Mouse (Mus musculus): ENCODE data around the gene Abcc8.
"Not testable (repeated sequence)": the region's sequence is repeated elsewhere in the genome, so short reads cannot be mapped to it uniquely, and the experiment has no call there.

Abcc8 gene

GRCm38 (mm10) chr7:46168980-46169379 lies 10.9 kb downstream of the Abcc8 start:
- not testable (repeated sequence) for DNase-seq (ENCODE audit: low read depth, low spot score); H3K27me3 ChIP-seq (ENCODE audit: control insufficient read depth, insufficient read depth, low read length, poor library complexity, severe bottlenecking); H3K36me3 ChIP-seq (ENCODE audit: control insufficient read depth, insufficient read depth, low read length, poor library complexity, severe bottlenecking)

DNA sequence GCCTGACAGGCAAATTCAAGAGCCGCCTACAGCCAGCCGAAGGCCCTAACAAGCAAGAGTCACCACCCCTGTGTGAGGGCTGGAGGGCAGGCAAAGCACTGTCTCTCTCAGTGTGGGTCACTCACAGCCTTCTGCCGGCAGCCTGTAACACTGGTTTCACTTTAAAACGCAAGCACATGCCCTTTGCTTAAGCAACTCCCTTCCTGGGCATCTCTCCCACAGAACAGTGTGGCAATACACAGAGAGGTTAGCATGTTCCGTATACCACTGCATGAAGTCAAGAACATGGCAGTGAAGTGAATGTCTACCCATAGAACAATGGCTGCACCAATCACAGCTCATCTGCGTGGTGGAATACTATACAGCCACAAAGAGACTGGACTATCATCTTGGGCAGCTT lies 11.4 kb downstream of the Abcc8 start:
- no peak for DNase-seq (ENCODE audit: low read depth, low spot score)
- Histone ChIP-seq H3K36me3 (ENCODE audit: control insufficient read depth, insufficient read depth, low read length, poor library complexity, severe bottlenecking) (no peaks in the 10 kb centered on the region), H3K27me3 (ENCODE audit: control insufficient read depth, insufficient read depth, low read length, poor library complexity, severe bottlenecking) (no peaks in the 10 kb centered on the region)

- DNase-seq (ENCODE audit: low read depth, low spot score): no peak
- no peaks in the 10 kb centered on the region for H3K36me3 ChIP-seq (ENCODE audit: control insufficient read depth, insufficient read depth, low read length, poor library complexity, severe bottlenecking)
- no peaks in the 10 kb centered on the region for H3K27me3 ChIP-seq (ENCODE audit: control insufficient read depth, insufficient read depth, low read length, poor library complexity, severe bottlenecking)
Observed at GRCm38 (mm10) chr7:46167901-46168300, 11.9 kb downstream of the Abcc8 start.

DNA sequence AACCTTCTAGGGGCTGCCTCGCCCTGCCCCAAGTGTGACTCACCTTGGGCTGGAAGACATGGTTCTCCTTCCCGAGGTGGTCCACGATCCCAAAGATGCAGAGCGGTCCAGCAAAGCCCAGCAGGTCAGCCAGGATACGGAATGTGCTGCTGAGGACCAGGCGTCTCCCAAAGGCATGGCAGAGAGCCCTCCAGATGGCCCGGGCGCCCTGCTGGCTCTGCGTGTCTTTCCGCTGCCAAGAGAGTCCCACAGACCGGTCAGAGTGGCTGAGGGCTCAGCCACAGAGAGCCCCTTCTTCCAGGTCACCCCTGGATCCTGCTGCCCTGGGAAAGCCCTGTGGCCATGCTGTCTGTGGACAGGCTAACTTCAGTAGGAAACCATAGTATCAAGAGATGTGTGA lies 14.0 kb downstream of the Abcc8 start:
- Histone ChIP-seq H3K36me3 (ENCODE audit: control insufficient read depth, insufficient read depth, low read length, poor library complexity, severe bottlenecking) (no peaks in the 10 kb centered on the region), H3K27me3 (ENCODE audit: control insufficient read depth, insufficient read depth, low read length, poor library complexity, severe bottlenecking) (no peaks in the 10 kb centered on the region)
- no peak for DNase-seq (ENCODE audit: low read depth, low spot score)

- H3K27me3 ChIP-seq (ENCODE audit: control insufficient read depth, insufficient read depth, low read length, poor library complexity, severe bottlenecking): no peaks in the 10 kb centered on the region
- no peak for DNase-seq (ENCODE audit: low read depth, low spot score)
- no peaks in the 10 kb centered on the region for H3K36me3 ChIP-seq (ENCODE audit: control insufficient read depth, insufficient read depth, low read length, poor library complexity, severe bottlenecking)
Observed at GRCm38 (mm10) chr7:46162731-46163130, 17.1 kb downstream of the Abcc8 start.

- no peaks in the 10 kb centered on the region for H3K36me3 ChIP-seq (ENCODE audit: control insufficient read depth, insufficient read depth, low read length, poor library complexity, severe bottlenecking)
- no peaks in the 10 kb centered on the region for H3K27me3 ChIP-seq (ENCODE audit: control insufficient read depth, insufficient read depth, low read length, poor library complexity, severe bottlenecking)
- DNase-seq (ENCODE audit: low read depth, low spot score): no peak
Observed at GRCm38 (mm10) chr7:46162132-46162727, 17.6 kb downstream of the Abcc8 start.

DNA sequence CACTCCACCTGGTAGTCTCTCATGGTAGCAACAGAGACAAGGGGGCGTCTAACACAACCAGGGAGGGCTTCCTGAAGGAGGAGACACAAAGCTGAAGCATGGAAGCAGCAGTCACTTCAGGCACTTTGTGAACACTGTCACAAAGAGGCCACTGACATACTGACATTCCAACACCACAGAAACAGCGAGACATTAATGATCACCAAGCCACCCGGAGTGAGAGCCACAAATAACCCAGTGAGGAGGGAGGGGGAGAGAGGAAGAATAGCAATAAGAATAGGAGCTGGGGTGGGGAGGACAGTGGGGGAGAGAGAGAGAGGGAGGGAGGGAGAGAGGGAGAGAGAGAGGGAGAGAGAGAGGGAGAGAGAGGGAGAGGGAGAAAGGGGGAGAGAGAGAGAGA lies 18.2 kb downstream of the Abcc8 start:
- DNase-seq (ENCODE audit: low read depth, low spot score): no peak
- Histone ChIP-seq H3K36me3 (ENCODE audit: control insufficient read depth, insufficient read depth, low read length, poor library complexity, severe bottlenecking) (no peaks in the 10 kb centered on the region), H3K27me3 (ENCODE audit: control insufficient read depth, insufficient read depth, low read length, poor library complexity, severe bottlenecking) (no peaks in the 10 kb centered on the region)

- no peak for DNase-seq (ENCODE audit: low read depth, low spot score)
- H3K36me3 ChIP-seq (ENCODE audit: control insufficient read depth, insufficient read depth, low read length, poor library complexity, severe bottlenecking): no peaks in the 10 kb centered on the region
Observed at GRCm38 (mm10) chr7:46157746-46158145, 22.1 kb downstream of the Abcc8 start.

DNA sequence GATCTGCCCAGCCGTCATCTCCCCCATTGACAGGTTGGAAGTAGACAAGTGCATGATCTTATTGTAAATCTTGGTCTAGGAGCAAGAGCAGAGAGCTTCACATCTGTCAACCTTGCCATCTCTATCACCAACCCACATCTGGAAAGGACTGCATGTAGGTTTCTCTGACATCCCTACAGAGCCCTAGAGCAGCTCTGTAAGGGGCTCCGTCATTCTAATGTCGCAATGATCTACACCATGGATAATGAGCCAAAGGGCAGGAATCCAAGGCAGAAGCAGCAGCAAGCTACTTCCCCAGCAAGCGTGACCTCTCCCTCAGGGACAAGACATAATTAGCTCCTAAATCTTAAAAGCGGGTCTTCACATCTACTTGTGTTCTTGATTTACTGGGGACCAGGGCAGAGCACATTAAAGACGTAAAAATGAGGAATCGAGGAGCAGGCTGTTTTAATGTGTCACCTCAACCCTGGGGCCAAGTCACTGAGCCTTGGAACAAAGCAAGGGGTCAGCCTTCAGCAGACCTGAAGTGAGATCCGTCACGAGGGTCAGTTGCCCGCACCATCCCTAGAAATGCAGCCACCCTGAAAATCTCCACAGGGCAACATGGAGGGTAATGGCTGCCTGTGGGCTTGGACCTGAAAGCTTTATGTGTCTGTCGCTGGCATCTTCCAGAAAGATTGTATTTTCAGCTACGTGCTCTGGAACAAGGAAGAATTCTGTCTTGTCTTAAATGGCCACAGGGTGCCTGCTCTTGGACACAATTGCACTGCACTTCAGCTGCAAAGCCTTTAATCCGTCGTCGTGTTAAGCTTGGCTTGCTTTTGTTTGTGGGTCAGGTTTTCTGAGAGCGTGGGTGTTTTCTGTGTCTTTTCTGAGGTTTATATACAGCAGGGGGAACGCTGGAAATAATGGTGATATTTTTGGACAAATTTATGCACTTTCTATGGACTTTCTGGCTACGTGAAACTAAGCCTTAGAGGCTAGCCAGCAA lies 25.0 kb downstream of the Abcc8 start:
- Histone ChIP-seq H3K36me3 (ENCODE audit: control insufficient read depth, insufficient read depth, low read length, poor library complexity, severe bottlenecking) (no peaks in the 10 kb centered on the region), H3K27me3 (ENCODE audit: control insufficient read depth, insufficient read depth, low read length, poor library complexity, severe bottlenecking) (no peaks in the 10 kb centered on the region)
- no peak for DNase-seq (ENCODE audit: low read depth, low spot score)

More at GRCm38 (mm10) chr7:46157746-46158145, 22.1 kb downstream of the Abcc8 start:
- H3K27me3 ChIP-seq (ENCODE audit: control insufficient read depth, insufficient read depth, low read length, poor library complexity, severe bottlenecking): no peaks in the 10 kb centered on the region

DNA sequence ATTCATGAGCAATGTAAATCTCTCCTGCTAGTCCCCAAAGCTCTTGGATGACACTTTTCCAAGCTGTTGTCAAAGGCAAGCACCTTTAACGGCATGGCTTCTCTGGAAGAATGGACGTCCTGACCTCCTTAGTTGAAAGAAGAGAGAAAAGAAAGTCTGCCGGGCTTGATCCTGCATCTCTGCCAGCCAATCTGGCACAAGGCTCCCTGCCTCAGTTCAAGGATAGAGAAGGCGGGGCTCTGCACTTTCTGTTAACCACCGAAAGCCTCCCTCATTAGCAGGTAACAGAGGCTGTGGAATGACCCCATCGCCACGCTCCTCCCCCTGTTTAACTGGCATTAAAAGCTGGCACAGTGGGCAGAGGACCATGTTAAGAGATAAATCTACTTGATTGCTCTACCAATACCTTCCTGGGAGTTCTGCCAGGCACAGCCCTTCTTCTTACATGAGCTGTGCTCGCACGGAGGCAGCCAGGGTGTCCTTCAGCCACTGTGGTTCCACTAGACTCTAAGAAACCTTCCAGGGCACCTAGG lies 26.9 kb downstream of the Abcc8 start:
- DNase-seq (ENCODE audit: low read depth, low spot score): no peak
- Histone ChIP-seq H3K36me3 (ENCODE audit: control insufficient read depth, insufficient read depth, low read length, poor library complexity, severe bottlenecking) (no peaks in the 10 kb centered on the region), H3K27me3 (ENCODE audit: control insufficient read depth, insufficient read depth, low read length, poor library complexity, severe bottlenecking) (no peaks in the 10 kb centered on the region)

GRCm38 (mm10) chr7:46147417-46147816 lies 32.4 kb downstream of the Abcc8 start:
- no peaks in the 10 kb centered on the region for H3K36me3 ChIP-seq (ENCODE audit: control insufficient read depth, insufficient read depth, low read length, poor library complexity, severe bottlenecking)
- no peak for DNase-seq (ENCODE audit: low read depth, low spot score)
- H3K27me3 ChIP-seq (ENCODE audit: control insufficient read depth, insufficient read depth, low read length, poor library complexity, severe bottlenecking): no peaks in the 10 kb centered on the region

DNA sequence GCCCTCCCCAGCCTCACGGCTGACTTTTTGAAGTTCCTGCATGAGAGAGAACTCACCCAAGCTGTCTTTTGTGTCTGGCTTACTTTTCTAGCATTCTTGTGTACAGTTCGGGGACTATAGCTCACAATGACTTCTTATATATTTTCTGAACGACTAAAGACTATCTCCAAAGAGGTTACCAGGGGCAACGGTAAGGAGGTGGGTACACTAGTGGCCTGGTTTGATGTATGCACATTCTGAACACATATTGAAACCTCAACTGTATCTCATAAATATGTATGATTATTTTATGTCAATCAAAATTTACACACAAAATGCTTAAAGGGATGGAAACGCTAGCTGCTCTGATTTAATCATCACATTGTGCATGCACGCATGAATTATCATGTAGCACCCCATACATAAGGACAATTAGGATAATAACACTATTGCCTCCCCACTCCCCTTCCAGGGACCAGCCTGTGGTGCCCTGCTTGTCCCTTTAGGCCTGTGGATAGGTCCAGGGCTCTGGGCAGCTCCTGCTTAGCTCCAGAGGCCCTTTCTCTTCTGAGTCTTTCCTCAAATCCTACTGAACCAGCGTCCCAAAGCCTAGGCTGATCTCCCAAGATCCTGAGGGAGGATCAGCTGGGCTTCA lies 33.0 kb downstream of the Abcc8 start:
- Histone ChIP-seq H3K36me3 (ENCODE audit: control insufficient read depth, insufficient read depth, low read length, poor library complexity, severe bottlenecking) (no peaks in the 10 kb centered on the region), H3K27me3 (ENCODE audit: control insufficient read depth, insufficient read depth, low read length, poor library complexity, severe bottlenecking) (no peaks in the 10 kb centered on the region)
- DNase-seq (ENCODE audit: low read depth, low spot score): no peak

DNA sequence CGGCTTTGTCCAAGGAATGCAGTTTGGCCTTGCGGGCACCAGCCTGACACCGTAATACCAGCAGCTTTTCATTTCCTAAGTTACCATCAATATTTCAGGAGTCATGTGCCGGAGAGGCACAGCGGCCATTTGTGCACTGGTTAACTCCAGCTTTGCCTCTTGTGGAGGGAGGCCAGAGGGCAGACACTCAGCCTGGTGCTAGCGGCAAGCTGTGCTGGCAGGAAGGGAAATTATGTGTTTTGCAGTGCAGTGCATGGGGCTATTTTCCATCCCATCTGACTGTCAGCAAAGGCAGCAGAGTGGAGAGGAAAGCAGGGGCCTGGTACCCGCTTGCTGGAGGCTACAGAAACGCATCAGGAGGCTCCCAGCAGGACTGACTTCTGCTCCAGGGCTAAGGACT lies 35.8 kb downstream of the Abcc8 start:
- Histone ChIP-seq H3K36me3 (ENCODE audit: control insufficient read depth, insufficient read depth, low read length, poor library complexity, severe bottlenecking) (no peaks in the 10 kb centered on the region), H3K27me3 (ENCODE audit: control insufficient read depth, insufficient read depth, low read length, poor library complexity, severe bottlenecking) (no peaks in the 10 kb centered on the region)
- no peak for DNase-seq (ENCODE audit: low read depth, low spot score)

GRCm38 (mm10) chr7:46138329-46138930 lies 41.4 kb downstream of the Abcc8 start:
- no peaks in the 10 kb centered on the region; the same call in 1 of the 2 replicates for H3K27me3 ChIP-seq (ENCODE audit: control insufficient read depth, insufficient read depth, low read length, poor library complexity, severe bottlenecking)
- DNase-seq (ENCODE audit: low read depth, low spot score): no peak
- no peaks in the 10 kb centered on the region for H3K36me3 ChIP-seq (ENCODE audit: control insufficient read depth, insufficient read depth, low read length, poor library complexity, severe bottlenecking)
